Mouse (Mus musculus) layer of hippocampus, adult 9-10 months (tissue): ENCODE results near the gene Thada.
A peak's percentile ranks its signal among the peaks of the same experiment; 100 is the strongest.

Experiments used
- DNase-seq: peaks from one replicate; pipeline ENCODE4 v3.0.0; 2022; ENCODE audit warnings: low spot score

The Thada gene

DNA sequence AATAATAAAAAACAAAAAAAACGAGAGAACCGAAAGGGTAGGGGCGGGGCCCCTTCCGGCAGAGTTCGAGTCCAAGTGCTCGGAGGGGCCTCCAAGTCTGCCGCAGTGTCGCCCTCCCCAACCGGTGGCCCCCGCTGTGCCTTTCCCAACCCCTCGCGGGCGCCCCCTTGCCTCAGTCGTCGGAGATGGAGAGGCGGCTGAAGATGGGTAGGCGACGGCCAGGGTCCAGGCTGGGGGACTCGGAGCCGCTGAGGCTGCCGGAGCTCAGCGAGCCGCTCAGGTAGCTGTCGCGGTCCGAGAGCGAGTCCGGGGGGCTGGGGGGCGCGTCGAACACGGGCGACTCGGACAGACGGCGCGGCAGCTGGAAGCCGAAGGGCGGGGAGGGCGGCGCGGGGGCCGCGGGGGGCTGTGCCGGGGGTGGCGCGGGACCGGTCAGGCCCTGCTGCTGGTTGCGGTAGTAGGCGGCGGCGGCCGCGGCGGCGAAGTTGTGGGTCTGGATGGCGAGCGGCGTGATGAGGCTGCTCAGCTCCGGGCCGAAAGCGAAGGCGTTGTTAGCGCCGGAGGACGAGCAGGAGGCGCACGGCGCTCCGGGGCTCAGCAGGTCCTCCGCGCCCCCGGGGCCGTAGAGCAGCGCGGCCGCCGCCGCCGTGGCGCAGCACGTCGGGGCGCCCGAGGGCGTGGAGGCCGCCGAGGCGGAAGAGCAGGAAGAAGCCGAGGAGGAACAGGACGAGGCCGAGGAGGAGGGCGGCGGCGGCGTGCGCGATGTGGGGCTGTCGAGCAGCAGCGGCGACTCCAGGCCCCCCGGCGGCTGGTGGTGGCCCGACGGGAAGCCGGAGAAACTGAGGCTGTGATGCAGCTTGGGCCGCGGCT lies 280.2 kb downstream of the Thada start:
- DNase-seq: no peak

DNA sequence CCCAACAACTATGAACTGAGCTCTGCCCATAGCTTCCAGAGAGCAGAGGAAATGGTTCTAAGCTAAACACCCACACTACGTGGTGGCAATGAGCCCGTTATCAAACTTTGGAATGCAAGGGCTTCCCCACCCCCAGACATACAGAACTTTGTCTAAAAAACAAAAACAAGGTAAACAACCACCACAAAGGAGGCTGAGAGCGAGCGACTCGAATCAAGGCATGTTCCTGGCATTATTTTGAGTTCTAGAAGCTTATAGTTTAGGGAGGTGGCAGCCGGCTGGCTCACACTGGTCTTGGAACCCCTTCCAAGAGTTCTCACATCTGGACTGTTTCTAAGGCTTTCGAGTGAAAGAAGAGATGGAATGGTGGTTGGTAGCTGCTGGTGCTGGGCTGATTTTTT lies 281.0 kb downstream of the Thada start:
- DNase-seq: no peak

DNA sequence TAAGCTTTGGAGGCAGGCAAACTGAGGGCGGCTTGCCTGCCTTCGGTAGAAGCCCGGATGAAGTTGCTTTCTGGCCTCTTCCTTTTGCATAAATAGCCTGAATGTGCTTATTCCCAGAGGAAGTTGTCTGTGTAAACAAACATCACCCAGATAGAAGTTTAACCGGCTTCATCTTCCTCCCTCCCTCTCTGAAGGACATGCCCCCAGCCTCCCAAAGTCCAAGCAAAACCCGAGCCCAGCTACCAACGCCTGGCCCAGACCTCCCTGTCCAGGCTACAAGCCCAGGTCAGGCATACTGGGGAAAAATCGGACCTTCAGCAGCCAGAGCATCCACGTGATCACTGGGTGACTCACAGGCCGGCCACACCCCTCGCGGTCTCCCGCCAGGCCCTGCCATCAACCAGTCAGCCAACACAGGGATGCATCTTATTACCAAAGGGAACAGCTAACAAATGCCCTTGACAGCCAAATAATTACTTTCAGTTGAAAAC lies 282.7 kb downstream of the Thada start:
- DNase-seq: peak; percentile 61

DNA sequence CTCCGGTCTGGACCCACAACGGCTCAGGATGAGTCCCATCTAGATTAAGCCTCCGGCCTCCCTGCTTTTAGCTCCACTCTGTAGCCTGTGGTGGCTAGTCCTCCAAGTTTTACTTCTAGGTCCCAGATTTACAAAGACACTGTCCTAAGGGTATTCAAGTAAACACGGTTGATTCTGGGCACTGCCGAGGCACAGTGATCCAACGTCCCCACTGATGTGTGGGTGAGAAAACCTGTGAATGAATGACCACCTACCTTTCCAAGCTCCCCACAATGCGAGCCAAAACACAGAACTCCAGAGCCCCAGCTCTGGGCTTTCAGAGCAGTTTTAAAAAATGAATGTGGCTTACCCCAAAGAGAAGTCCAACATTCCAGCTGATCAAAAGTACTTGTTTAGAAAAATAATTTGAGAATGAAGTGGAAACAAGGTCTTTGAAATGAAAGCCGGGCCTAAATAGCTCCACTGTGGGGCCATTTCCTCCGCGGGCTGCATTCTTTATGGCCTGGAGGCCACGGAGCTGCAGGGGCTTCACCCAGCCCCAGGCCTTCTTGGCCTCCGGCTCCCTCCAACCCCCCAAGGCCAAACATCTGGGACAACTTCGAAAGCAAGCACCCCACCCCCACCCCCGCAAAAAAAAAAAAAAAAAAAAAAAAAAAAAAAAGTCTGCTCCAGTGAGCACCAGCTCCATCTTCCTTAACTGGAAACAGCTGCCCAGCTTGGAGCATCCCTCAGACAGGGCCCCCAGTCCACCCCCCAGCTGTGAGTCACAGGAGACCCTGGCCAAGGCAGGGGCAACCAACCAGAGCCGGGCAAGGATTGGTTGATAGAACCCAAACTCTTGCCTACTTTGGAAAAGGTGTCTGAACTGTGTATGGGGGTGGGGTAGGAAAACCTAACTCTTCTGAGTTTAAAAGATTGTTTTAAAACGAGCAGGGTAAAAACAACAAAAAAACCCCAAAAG lies 283.4 kb downstream of the Thada start:
- DNase-seq: no peak

DNA sequence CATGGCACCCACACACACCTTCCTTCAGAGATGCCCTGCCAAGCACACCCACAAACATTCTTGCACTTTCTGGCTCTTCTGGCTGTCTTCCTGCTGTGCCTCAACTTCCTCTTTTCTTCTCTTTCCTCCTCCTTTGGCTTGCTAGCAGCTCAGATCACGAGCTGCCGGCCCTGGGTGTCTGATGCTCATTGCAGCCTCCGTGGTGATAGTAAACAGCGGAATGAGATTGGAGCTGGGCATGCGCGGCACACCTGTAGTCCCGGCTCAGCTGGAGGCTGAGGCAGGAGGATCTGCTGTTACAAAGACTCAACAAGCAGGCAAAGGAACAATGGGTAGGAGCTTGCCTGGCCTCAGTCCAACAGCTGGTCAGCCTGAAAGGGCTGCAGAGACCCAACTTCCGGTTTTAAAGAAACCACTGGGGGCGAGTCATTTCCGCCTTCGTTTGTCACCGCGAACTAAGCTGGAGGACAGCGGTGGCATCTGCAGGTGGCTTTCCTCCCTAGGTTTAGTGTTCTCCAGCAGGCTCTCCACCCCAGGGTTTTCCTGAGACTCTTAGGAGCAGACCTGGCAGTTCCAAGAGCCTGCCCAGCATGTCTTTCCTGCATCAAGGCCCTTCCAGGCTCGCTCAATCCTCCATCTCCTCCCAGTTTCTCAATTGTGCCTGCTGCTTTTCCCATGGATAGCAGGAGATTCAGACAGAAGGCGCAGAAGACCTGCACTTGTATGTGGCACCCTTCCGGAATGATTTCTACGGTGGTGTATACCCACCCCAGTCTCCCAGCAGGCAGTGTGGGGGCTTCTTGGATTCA lies 284.3 kb downstream of the Thada start:
- DNase-seq: no peak

DNA sequence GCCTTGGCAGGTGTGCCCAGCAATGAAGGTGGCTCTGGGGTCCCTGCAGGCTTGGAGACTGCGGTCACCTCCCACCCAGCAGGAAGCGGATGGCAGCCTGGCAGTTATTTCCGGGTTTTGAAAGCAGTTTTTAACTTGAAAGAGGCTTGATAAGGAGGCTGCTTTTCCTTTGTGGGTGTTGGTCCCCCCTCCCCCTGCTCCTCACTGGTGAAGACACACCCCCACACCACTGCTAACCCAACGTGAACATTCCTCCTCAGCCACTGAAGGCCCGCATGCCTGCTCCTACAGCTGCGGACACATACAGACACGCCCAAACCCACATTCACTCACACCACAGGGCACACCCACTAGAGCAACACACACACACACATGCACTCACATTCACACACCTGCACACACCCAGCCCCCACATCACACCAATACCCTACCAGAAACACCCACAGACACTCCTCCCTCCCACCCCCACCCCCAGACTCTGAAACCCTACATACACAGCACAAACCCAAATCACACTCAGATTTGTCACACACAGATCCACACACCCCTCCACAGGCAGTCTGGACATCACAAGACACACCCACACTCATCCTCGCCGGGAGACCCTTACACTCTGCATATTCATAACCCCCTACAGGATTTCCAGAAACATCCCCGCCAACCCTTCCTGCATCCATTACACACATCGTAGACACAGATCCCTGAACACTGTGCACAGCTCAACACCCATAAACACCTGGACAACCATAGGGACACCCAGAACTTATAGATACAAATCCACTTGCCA lies 285.1 kb downstream of the Thada start:
- DNase-seq: no peak

DNA sequence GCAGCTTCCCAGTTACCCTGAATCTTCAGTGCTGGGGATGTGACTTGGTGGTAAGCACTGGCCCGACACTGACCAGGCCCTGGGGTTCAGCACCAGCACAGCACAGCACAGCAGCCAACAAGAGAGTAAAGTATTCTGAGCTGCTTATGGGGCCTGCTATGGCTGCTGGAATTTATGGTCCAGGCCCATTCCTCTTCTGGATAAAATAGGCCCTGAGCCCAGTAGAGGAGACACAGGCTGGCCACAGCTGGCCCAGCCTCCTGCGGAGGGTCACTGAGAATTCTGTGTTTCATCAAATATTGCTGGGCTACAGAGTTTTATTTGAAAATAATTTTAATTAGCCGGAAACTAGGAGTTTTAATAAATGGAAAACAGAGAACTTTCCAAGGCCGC lies 286.0 kb downstream of the Thada start:
- DNase-seq: no peak

DNA sequence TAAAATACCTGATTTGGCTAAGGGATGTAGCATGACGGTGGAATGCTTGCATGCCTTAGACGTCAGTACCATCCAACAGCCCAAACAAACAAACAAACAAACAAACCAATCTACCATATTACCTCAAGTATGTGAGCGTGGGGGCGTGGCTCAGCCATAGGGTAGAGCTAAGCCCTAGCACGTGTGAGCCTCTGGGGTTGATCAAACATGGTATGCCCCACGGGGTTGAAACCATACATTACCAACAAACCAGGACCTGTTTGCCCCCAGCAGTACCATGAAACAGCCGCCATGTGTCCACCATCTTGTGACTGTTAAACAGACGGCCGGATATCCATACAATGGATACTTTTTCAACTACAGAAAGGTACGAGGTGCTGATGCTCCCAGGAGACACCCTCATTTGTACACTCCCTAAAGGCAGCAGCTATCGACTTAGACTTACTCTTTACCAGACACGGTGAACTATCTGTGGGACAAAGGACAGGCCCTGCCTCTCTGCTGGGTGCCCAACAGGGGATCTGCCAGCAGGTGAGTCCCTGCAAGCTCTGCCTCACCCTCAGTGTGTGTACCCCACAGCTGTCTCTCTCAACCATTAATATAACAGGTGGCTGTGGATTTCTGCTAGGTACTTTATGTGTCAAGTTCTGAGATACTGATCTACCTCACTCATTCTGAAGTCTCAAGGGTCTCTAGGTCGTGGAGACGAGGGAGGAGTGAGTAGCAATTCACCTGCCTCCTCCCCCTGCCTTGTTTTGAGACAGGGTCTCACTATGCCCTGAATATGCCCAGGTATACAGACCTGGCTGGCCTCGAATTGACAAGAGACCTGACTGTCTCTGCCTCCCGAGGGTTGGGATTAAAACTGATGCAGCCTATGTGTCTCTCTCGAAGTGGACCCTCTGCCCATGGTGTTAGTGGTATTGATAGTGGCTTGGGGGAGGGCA lies 286.7 kb downstream of the Thada start:
- DNase-seq: no peak

DNA sequence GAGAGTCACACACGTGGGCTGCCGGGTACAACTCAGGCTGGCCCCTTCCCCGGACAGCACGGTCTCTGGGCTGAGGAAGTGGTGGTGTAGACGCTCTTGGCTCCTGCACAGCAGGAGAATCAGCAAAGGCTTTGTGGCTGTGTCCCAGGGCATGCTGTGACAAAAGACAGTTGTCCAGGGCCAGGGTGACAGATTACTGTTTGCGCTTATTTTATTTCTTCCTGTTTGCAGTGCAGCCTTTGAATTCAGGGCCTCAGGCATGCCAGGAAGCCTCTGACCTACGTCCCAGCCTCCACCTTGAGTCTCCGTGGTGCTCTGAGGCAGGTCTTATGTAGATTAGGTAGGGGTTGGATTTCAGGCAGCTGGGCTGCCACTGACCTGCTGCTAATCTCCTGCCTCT lies 288.5 kb downstream of the Thada start:
- DNase-seq: no peak

DNA sequence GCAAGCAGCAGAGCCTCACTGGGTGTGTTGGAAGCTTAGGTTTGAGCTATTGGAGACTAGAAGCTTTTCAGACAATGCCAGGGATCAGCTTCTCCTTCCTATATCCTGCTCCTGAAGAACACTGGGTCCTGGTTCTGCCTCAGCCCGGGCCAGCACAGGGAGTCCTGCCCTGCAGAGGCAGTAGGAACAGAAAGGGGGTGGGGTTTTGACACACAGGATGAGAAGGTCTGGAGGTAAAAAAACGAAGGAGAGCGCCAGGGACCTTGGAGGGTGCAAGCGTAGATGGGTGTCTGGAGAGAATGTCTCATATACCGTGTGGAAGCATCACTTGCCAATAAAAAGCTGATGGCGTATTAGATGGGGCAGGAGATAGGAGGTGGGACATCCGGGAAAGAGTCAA lies 289.6 kb downstream of the Thada start:
- no peak for DNase-seq

DNA sequence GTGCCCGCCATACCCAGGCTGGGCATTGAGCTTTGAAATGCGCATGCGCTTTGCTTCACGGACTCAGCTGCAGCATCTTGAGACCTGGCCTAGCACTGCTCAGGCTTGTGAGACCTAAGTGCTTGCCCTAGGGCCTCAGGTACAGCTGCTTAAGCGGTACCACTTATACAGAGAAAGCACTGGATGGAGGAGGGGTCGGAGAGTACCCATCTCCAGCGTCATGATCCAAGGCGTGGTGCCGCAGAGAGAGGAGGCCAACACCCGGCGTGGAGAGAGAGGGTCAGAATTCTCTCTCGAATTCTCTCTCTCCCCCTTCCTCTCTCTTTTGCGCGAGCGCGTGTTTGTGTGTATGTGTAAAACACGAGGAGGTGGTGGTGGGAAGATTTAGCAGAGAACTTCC lies 290.8 kb downstream of the Thada start:
- no peak for DNase-seq

DNA sequence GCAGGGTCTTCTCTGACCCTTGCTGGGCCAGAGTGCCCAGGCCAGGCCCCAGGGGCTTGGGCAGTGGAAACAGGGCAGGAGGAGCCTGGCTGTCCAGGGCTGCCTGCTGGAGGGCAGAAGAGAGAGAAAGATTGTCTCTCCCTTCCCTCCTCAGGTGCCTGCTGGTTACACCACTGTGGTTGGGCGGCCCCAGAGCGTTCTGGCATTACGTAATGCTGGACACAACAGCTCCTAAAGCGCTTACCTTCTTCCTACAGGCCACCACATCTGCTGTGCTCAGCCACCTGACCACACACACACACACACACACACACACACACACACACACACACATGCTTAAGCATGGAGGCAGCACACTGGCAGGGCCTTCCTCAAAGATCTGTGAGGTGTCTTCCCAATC lies 298.6 kb downstream of the Thada start:
- DNase-seq: no peak

DNA sequence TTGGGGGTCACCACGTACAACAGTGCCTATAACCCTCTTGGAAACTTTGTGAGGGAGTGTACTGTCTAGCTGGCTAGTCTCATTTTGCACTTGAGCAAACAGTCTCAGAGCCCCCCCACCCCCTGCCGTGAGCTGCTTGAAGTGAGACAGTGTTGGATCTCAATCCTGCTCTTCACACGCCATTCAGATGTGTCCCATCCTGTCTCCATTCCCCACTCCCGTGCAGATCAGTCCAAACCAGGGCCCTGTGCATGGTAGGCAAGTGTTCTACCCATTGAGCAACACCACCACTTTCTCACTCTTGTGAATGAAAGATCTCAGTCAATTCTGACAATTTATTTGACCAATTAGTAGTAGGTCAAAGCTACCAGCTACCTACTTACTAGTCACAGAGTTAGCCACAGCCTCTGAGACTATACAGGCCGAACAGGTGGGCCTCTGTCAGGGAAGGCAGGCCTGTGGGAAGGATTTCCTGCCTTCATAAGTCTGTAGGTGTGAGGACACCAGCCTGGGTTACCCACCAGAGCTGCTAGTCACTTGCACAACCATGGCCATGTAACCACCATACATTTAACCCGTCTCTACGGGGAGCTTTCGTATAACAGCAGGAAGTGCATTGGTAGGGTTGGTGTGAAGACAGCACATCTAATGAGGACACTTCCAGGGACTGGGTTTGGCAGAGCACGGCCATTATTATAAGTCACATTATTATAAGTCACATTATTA lies 299.7 kb downstream of the Thada start:
- DNase-seq: no peak

DNA sequence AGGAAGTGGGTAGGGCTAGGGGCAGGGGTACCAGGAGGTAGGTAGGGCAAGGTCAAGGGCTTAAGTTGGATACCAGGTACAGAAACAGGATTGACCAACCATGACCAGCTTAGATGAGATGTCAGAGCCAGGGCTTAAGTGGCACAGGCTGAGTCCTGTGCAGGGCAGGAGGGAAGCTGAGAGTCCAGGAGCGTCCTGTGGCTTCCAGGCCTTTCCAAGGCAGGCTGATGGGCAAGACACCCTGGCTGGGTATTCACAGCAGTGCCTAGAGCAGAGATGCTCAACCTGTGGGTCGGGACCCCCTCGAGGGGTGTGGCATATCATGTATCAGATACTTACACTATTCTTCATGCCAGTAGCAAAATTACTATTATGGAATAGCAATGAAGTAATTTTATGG lies 300.3 kb downstream of the Thada start:
- DNase-seq: no peak

DNA sequence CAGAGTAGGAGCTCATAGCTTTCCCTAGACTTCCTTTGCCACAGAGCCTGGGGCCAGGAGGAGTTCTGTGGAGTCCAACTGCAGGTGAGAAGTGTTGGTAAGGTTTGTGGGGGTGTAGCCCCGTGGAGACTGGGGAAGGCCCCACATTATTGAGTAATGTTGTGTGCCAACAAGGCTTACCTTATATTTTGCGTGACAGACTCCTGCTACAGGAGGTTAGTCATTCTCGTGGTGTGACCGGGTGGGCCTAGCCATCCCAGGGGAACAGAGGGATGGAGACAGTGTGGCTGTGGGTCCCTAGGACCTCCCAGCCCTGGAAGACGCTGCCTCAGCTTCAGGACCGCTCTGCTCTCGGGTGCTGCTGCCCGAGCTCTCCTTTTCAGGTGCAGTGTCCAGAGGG lies 301.9 kb downstream of the Thada start:
- no peak for DNase-seq

DNA sequence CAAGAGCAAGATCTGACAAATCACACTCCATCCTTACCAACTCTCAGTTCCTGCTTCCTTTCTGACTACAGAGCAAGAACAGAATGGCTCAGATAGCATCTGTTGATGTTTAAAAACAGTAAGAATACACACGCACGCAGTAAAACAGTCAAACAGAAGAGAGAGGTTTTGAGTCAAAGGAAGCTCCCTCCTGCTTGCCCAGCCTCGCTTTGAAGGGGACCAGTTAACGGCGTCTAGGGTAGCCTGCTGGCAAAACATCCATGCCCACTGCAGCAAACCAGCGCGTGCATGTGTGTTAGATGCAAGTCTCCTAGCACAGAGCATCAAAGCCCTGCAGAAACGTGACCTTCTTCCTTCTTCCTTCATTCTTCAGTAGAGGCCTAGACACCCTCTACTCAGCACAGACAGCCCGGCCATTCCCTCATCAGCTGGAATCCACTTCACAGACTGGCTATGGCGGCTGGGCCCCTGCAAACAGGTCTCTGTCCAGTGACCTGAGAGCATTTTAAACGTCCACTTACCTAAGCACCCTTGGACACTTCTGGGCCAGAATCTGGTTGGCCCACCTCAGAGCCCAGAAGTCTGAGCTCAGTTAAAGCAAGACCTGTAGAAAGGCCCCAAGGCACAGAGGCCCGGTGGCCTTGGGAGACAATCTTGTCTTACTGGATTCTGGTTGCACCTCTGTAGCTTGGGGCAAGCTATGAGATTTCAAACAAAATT lies 302.8 kb downstream of the Thada start:
- no peak for DNase-seq

DNA sequence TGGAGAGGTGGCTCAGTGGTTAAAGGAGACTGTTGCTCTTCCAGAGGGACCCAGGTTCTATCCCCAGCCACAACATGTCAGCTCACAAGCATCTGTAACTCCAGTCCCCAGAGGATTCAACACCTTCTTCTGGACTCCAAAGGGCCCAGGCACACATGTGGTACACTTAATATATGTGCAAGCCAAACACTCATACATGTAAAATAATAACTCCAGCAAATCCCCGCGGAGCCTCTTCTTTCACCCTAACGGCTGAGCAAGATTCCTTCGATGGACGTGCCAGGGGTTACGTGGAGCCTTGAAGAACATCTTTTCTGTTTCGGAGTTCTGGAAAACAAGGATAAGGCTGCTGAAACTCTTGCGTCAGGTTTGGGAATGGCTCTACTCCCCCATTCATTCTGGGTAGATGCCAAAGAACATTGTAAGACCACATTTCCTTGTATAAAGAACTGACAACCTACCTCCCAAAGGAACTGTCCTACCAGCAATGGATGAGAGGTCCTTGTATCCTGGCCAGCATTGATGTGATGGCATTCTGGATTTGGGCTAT lies 303.7 kb downstream of the Thada start:
- DNase-seq: no peak

DNA sequence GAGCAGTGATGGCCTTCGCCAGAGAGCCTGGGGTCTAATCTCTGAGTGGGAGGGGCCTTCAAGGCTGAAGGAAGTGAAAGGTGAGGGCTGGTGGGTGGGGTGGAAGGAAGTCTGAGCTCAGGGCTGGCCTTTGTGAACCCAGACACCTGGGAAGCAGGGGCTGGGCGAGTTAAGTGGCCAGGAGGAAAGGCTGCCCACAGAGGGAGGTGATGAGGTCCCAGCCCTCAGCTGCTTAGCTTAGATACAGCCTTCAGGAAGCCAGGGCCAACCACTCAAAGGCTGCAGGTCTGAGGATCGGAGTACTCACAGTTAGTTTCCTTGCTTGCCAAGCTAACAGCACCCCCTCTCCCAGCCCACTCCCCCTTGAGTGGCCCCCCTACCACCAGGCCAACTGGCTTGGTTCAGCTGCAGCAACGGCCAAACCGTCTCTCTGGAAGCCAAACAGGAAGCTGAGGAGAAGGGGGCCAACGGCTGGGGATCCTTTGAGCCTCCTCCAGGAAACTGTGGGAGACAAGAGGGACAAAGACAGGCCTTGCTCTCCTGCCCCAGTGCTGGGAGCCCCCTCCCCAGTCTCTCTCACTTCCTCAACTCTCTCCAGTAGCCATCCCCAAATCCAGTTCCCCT lies 304.7 kb downstream of the Thada start:
- DNase-seq: no peak
